Mouse (Mus musculus) G1E (cell line): ENCODE measurements around the gene Tacc3. TPM values are rescaled to one million over a fixed set of nuclear protein-coding genes. Genes with fewer than 3 reads are reported as not detected.

Experiments used
- ATAC-seq: 2 replicates; pipeline ENCODE4 v1.8.0; 2016; ENCODE audit warnings: mild to moderate bottlenecking; ENCODE audit not compliant: insufficient number of reproducible peaks, poor library complexity, low FRiP score, severe bottlenecking; ENCODE audit errors: extremely low read depth
- DNase-seq: peaks from one replicate; pipeline ENCODE4 v3.0.0; 2012; ENCODE audit warnings: low spot score
- H3K27me3 ChIP-seq: 2 replicates; pipeline ENCODE4 v1.6.1; 2012; ENCODE audit warnings: mild to moderate bottlenecking, low read length, inconsistent platforms; ENCODE audit not compliant: insufficient read depth
- H3K36me3 ChIP-seq: replicated peaks from 2 replicates; pipeline ENCODE3; 2012; ENCODE audit warnings: mild to moderate bottlenecking, inconsistent platforms
- H3K4me1 ChIP-seq: 2 replicates; pipeline ENCODE4 v1.6.1; 2012; ENCODE audit warnings: low read depth, low read length, inconsistent platforms, mixed read lengths; ENCODE audit not compliant: insufficient read depth
- H3K4me3 ChIP-seq: 2 replicates; pipeline ENCODE4 v1.5.1; 2012; ENCODE audit warnings: low read depth, mild to moderate bottlenecking, inconsistent platforms, low read length, moderate library complexity, mixed read lengths
- H3K9me3 ChIP-seq: replicated peaks from 2 replicates; pipeline ENCODE4 v1.6.1; 2012; ENCODE audit warnings: inconsistent platforms
- CTCF ChIP-seq: IDR thresholded peaks from 2 replicates; pipeline ENCODE4 v1.5.1; 2012; ENCODE audit warnings: low read depth, low read length, inconsistent platforms, mixed read lengths
- GATA1 ChIP-seq: IDR thresholded peaks from 2 replicates; pipeline ENCODE4 v1.6.1; 2012; ENCODE audit warnings: borderline replicate concordance, low read length, inconsistent platforms, mixed read lengths
- GATA2 ChIP-seq: IDR thresholded peaks from 2 replicates; pipeline ENCODE4 v1.6.1; 2012; ENCODE audit warnings: low read depth, low read length, inconsistent platforms, borderline replicate concordance
- POLR2AphosphoS5 ChIP-seq: IDR thresholded peaks from 2 replicates; pipeline ENCODE4 v1.6.1; 2012; ENCODE audit warnings: low read depth, low read length, inconsistent platforms; ENCODE audit not compliant: insufficient replicate concordance
- TAL1 ChIP-seq: conservative IDR thresholded peaks from 2 replicates; pipeline ENCODE4 v1.6.1; 2012; ENCODE audit warnings: low read depth, low read length, inconsistent platforms, mixed read lengths
- polyA plus RNA-seq: library from polyadenylated mRNA; stranded (reverse); fragments of >175 nt; gene quantifications from 2 replicates; pipeline ENCODE4 v1.2.3, GENCODE M21; 2012
- total RNA-seq, 2 experiments: library from RNA; stranded (forward) in 1 of 2; stranded (reverse) in 1 of 2; fragments of 200-1000 nt in 1 of 2; fragments of >200 nt in 1 of 2; fragmentation: Nextera tagmentation in 1 of 2; gene quantifications; 2 replicates each; pipeline ENCODE4 v1.2.3; 2014 to 2017

The Tacc3 gene
- total and polyA plus RNA-seq, 3 experiments: 94.2 to 155 (median 119) TPM

- H3K4me1 ChIP-seq: peaks cover 71% of the 10 kb centered on the region
- H3K9me3 ChIP-seq: no peaks in the 10 kb centered on the region
- DNase-seq: peak; percentile 98
- H3K27me3 ChIP-seq: no peaks in the 10 kb centered on the region
- TF ChIP-seq TAL1 (no peak), GATA1 (no peak), GATA2 (no peak), POLR2AphosphoS5 (peak; percentile 92; the same call in 1 of the 2 replicates), CTCF (no peak)
- peak; percentile 91 for ATAC-seq
- peaks cover 71% of the 10 kb centered on the region for H3K36me3 ChIP-seq
- peak within 1 kb of the TSS; percentile 90 for H3K4me3 ChIP-seq
Observed at GRCm38 (mm10) chr5:33651921-33652782, 5.8 kb upstream of the Tacc3 start, which contains the start of gene Slbp. Gene Slbp (minus strand): TSS chr5:33652574.

GRCm38 (mm10) chr5:33652783-33653173, 5.2 kb upstream of the Tacc3 start:
- Histone ChIP-seq H3K36me3 (peaks cover 65% of the 10 kb centered on the region), H3K4me1 (peaks cover 66% of the 10 kb centered on the region)

GRCm38 (mm10) chr5:33654424-33654823, 3.5 kb upstream of the Tacc3 start:
- TF ChIP-seq POLR2AphosphoS5 (no peak), CTCF (no peak), TAL1 (no peak), GATA1 (no peak), GATA2 (no peak)
- Histone ChIP-seq H3K4me1 (peaks cover 62% of the 10 kb centered on the region), H3K4me3 (no peak overlapping the region; the same call in 1 of the 2 replicates), H3K36me3 (peaks cover 51% of the 10 kb centered on the region), H3K9me3 (no peaks in the 10 kb centered on the region), H3K27me3 (no peaks in the 10 kb centered on the region)
- no peak for ATAC-seq
- DNase-seq: no peak

More at GRCm38 (mm10) chr5:33652783-33653173, 5.2 kb upstream of the Tacc3 start:
- no peak for ATAC-seq
- H3K9me3 ChIP-seq: no peaks in the 10 kb centered on the region
- H3K27me3 ChIP-seq: no peaks in the 10 kb centered on the region
- DNase-seq: no peak
- TF ChIP-seq CTCF: no peak
- TF ChIP-seq TAL1: no peak
- TF ChIP-seq GATA1: no peak
- no peak for TF ChIP-seq POLR2AphosphoS5
- TF ChIP-seq GATA2: no peak
- H3K4me3 ChIP-seq: peak overlapping the region; percentile 90; the same call in 1 of the 2 replicates

- H3K4me1 ChIP-seq: peaks cover 63% of the 10 kb centered on the region
- DNase-seq: no peak
- no peak for ATAC-seq
- H3K36me3 ChIP-seq: peaks cover 49% of the 10 kb centered on the region
- H3K4me3 ChIP-seq: peak overlapping the region; percentile 24; the same call in 1 of the 2 replicates
- no peaks in the 10 kb centered on the region for H3K9me3 ChIP-seq
- TF ChIP-seq TAL1 (no peak), POLR2AphosphoS5 (no peak), CTCF (no peak), GATA2 (no peak), GATA1 (no peak)
- H3K27me3 ChIP-seq: no peaks in the 10 kb centered on the region
Observed at GRCm38 (mm10) chr5:33655251-33655840, 2.6 kb upstream of the Tacc3 start.

- DNase-seq (no peak), ATAC-seq (no peak)
- TF ChIP-seq TAL1 (no peak), CTCF (no peak)
- Histone ChIP-seq H3K9me3 (no peaks in the 10 kb centered on the region), H3K4me1 (peaks cover 65% of the 10 kb centered on the region), H3K27me3 (no peaks in the 10 kb centered on the region), H3K36me3 (peaks cover 59% of the 10 kb centered on the region), H3K4me3 (peak overlapping the region; percentile 93)
Observed at GRCm38 (mm10) chr5:33656739-33657138, 1.2 kb upstream of the Tacc3 start.

GRCm38 (mm10) chr5:33657251-33657786, 609 bp upstream of the Tacc3 start:
- ATAC-seq (peak; percentile 4; the same call in 1 of the 2 replicates), DNase-seq (peak; percentile 67)
- H3K36me3 ChIP-seq: peaks cover 65% of the 10 kb centered on the region
- H3K4me1 ChIP-seq: peaks cover 65% of the 10 kb centered on the region
- H3K4me3 ChIP-seq: peak overlapping the region; percentile 93
- no peaks in the 10 kb centered on the region for H3K9me3 ChIP-seq
- TF ChIP-seq GATA1 (no peak), CTCF (no peak), GATA2 (no peak), TAL1 (no peak), POLR2AphosphoS5 (no peak)
- H3K27me3 ChIP-seq: no peaks in the 10 kb centered on the region
